Mouse (Mus musculus) gastrocnemius, adult 2 months (tissue): Measurements from ENCODE around the gene Fgfr2. TPM values are rescaled to one million over a fixed set of nuclear protein-coding genes. Genes with fewer than 3 reads are reported as not detected.

Experiments
- DNase-seq: peaks from one replicate; pipeline ENCODE4 v3.0.0; 2022
- H3K27ac ChIP-seq: fragments of 200-600 bp; 2 replicates; pipeline ENCODE4 v1.8.1; 2022; ENCODE audit warnings: mild to moderate bottlenecking
- H3K4me3 ChIP-seq: fragments of 200-600 bp; 2 replicates; pipeline ENCODE4 v1.8.1; 2022; ENCODE audit warnings: mild to moderate bottlenecking, moderate library complexity
- CTCF ChIP-seq: fragments of 200-600 bp; IDR thresholded peaks from 2 replicates; pipeline ENCODE4 v1.8.1; 2022; ENCODE audit warnings: antibody characterized with exemption, mild to moderate bottlenecking, moderate library complexity
- intact Hi-C: fragments of 180-260 bp; cut with DNase I; formaldehyde crosslinking; loops from one replicate; pipeline ENCODE4 v1.15.1; 2025
- microRNA-seq: library from miRNA; unstranded; fragments of <30 nt; microRNA quantifications from one replicate; pipeline ENCODE4 v1.2.0, GENCODE M21; 2021
- total RNA-seq, 2 experiments: library from RNA; stranded (reverse); gene quantifications; 2 replicates each; pipeline ENCODE4 v1.2.3; 2021

Gene Fgfr2
- total RNA-seq, 2 experiments from 2014 or later = 0.15 to 0.33 TPM

DNA sequence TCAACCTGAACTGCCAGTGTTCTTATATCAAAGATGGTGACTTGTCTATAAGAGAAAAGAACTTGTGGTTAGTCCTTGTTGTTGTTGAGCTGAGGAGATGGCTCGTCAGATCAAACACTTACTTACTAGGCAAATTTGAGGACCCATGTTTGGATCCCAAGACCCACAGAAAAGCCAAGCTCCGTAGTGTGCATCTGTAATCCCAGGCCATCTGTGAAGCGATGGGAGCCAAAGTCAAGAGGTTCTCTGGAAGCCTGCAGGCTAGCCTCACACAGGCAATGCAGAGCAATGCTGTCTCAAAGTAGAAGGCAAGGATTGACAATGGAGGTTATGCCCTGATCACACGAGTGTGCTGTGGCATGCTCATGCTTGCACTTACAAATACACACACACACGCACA, 2992.9 kb downstream of the Fgfr2 start:
- TF ChIP-seq CTCF = no peak
- DNase-seq = no peak
- Histone ChIP-seq H3K27ac (no peak overlapping the region), H3K4me3 (no peak overlapping the region)
- intact Hi-C loops = no loop called here

DNA sequence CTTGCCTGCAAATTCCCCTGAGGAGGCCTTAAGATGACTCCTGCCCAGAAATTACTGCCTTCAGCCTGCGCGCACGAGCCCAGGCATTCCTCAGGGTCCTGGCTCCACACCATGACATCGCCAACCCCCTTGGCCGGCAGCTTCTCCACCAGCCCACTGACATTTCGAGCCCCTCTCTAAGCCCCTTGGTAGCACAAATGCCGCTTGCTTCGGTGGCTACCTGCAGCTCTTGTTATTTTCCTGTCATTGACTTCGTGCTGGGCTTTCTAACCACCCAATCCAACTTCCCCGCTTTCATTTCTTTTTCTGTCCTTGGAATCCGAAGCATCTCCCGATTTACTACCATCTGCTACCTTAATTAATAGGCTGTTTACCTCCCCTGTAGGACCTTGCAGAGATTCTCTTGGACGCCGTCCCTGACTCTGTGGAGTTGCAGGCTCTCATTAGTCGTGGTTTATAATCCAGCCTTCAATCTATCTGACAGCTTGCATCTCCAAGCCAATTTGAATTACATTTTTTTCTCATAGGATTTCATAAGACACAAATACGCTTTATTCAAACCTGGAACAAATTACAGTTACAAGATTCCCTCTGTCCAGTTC, 2993.7 kb downstream of the Fgfr2 start:
- intact Hi-C loops = no loop called here
- no peak for DNase-seq
- no peak for TF ChIP-seq CTCF
- Histone ChIP-seq H3K27ac (no peak overlapping the region), H3K4me3 (peak overlapping the region; percentile 46)

DNA sequence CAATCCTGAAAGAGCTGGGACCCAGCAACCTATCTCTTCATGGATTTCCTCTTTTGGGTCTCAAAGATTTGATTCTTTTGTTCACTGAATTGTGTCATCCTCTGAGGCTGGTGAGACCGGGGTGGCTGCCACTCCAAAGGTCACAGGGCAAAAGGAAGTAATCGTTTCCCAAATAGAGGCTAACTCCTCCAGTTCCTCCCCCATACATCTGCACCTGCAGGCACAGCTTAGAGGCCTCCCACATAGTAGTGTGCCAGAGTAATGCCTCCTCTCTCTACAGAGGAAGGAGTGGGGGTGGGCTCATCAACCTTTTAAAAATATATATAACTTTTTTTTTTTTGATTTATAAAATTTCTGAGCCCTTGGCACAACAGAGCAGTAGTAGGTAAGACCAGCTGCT, 3001.6 kb downstream of the Fgfr2 start:
- TF ChIP-seq CTCF = no peak
- intact Hi-C loops = no loop called here
- no peak overlapping the region for H3K27ac ChIP-seq
- H3K4me3 ChIP-seq = no peak overlapping the region
- no peak for DNase-seq

DNA sequence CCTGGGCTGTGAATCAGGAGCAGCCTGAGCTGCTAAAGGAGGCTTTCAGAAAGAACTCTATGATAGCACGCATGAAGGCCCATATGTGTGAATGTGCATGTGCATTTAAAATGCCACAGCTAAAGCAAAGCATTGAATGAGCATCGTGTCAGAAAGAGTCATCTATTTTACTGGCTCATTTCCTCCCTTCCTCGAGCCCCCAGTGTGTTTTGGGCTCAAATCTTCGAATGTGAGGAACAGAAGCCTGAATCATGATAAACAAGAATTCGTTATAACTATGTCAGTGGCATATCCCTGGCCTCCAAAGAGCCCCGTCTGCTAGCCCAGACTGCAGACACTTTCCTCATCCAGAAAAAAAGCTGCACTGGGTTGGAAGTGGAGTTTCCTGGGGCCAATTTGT, 3003.7 kb downstream of the Fgfr2 start:
- Histone ChIP-seq H3K27ac (no peak overlapping the region), H3K4me3 (no peak overlapping the region)
- TF ChIP-seq CTCF = no peak
- no peak for DNase-seq
- intact Hi-C loops = no loop called here

DNA sequence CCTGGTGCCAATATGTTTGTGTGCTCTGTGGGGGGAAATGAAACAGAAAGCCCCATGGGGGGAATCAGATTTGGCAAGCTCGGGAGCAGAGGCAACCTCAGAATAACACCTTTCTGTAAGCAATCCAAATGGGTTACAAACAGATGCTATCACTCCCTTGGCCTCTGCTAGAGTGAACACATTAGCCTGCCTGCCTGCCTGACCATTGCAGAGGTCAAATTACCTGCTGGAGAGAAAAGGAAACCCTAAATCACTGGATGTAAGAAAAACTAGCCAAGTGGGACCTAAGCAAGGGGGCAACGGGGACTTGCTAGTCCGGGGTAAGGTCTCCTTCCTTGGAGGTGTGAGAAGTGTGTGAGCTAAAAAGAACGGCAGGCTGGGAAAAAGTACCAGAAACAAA, 3004.4 kb downstream of the Fgfr2 start:
- intact Hi-C loops = no loop called here
- TF ChIP-seq CTCF = no peak
- Histone ChIP-seq H3K4me3 (no peak overlapping the region), H3K27ac (no peak overlapping the region)
- DNase-seq = no peak

DNA sequence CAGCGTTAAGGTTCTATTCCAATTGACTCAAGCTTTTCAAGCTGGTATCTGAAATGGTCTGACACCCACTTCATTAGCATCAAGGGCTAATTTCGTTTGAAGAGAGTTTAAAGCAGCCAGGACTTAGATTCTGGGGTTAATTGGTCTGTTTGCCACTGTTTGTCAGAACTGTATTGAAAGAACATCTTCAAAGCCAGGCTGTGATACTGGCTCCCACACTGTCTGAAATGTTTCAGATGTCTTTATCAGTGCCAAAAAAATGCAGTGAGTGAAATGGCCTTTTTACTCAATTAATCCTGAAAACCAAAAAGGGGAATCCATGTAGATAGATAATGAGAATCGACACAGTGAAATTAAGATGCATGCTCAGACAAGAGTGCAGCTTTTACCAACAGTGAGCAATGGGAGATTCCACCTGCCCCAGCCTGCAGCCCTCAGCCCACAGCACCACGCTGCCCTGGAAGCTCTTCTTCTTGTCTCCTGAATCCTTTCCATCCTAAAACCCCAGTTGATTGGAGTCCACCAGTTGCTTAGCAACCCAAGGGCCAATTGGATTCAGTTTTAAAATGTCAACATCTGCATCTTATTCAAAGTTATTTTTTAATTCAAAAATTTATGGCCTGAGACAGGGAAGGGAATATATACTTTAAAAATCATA, 3005.6 kb downstream of the Fgfr2 start:
- no peak overlapping the region for H3K4me3 ChIP-seq
- intact Hi-C loops = no loop called here

DNA sequence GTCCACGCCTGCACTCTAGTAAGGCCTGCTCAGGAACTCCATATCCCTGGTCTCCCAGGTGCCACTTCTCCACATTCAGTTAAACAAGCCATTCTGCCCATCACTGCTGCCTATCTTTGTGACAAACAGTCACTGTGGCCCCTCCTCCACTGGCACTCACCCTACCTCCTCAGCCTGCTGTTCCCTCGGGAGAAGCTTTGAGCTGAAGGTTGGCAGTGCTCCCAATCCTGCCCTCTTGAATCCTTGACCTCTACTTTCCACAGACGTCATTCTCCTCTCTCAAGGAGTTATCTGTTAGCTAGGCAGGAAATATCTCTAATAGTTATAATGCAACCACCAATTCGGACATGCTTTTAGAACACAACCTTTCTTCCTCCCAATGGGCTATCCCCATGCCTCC, 3008.7 kb downstream of the Fgfr2 start:
- no peak overlapping the region for H3K4me3 ChIP-seq
- no peak overlapping the region for H3K27ac ChIP-seq
- TF ChIP-seq CTCF = no peak
- intact Hi-C loops = no loop called here
- no peak for DNase-seq

More for the DNA sequence above, 3005.6 kb downstream of the Fgfr2 start:
- no peak for TF ChIP-seq CTCF
- H3K27ac ChIP-seq = no peak overlapping the region
- no peak for DNase-seq

Small RNA genes within 50 kb of the gene (microRNA-seq; reads per million reads assigned to microRNA genes)
- not detected for gene Mir7061

Other genes with a start within 250 kb of the Fgfr2 start
- 10 to 100 TPM; 47.0 to 54.5 TPM for gene Zranb1, start 192.2 kb downstream of the Fgfr2 start, total RNA-seq
- gene Ctbp2, start 1.0 kb upstream of the Fgfr2 start, total RNA-seq = 10 to 100 TPM; 18.7 to 23.0 TPM